Mouse (Mus musculus) heart, adult 2 months (tissue): ENCODE results near the gene BC005561.

ENCODE experiments used
- CTCF ChIP-seq: fragments of 200-600 bp; IDR thresholded peaks from 2 replicates; pipeline ENCODE4 v1.8.1; 2022; ENCODE audit warnings: antibody characterized with exemption, mild to moderate bottlenecking, moderate library complexity
- EP300 ChIP-seq: fragments of 200-500 bp; IDR thresholded peaks from 2 replicates; pipeline ENCODE4 v1.6.1; 2011; ENCODE audit warnings: low read depth, low read length, control low read depth; ENCODE audit not compliant: insufficient read depth
- POLR2A ChIP-seq: fragments of 200-500 bp; IDR thresholded peaks from 2 replicates; pipeline ENCODE4 v1.6.1; 2011; ENCODE audit warnings: mild to moderate bottlenecking, low read depth, low read length, control low read depth; ENCODE audit not compliant: insufficient read depth

- TF ChIP-seq CTCF (no peak), POLR2A (no peak), EP300 (no peak)
Observed at GRCm38 (mm10) chr5:104460456-104460838, 47.7 kb upstream of the BC005561 start.
